Mouse (Mus musculus): ENCODE results near the gene Hist1h3e. TPM values are rescaled to one million over a fixed set of nuclear protein-coding genes. Genes with fewer than 3 reads are reported as not detected.
"Not testable (repeated sequence)": the region's sequence is repeated elsewhere in the genome, so short reads cannot be mapped to it uniquely, and the experiment has no call there.

Gene Hist1h3e
- total RNA-seq (2021) = 10 to 100 TPM; 77.0 to 85.3 TPM
- long read RNA-seq = 0 reads

- DNase-seq (ENCODE audit: low spot score in 2 of 2) = peak; percentile 94 to 95
Measured at GRCm38 (mm10) chr13:23561883-23562659, at the start of gene Hist1h3e. Hist1h3e (minus strand) TSS chr13:23562369.

DNA sequence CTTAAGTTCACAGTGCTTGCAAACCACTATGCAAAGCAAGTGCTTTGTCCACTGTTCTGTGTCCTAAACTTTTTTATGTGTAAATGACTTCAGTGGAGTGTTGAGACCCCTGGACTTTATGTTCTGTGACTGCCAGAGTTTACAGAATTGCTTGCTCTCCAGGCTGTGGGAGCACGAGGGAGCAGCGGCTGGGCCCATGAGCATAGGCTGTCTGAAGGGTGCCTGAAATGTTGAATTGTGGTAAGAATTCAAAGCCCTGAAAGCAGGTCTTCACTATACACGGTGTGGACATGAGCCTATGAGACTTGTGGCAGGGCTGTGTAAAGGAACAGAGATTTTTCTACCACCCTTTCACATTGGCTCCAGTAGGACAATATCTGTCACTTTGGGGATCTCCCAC, 49.5 kb upstream of the Hist1h3e start:
- no peak for DNase-seq (ENCODE audit: low spot score in 2 of 2)

GRCm38 (mm10) chr13:23610393-23610792, 48.2 kb upstream of the Hist1h3e start:
- DNase-seq (ENCODE audit: low spot score in 2 of 2) = no peak

- no peak for DNase-seq (ENCODE audit: low spot score in 2 of 2)
Measured at GRCm38 (mm10) chr13:23609844-23610243, 47.7 kb upstream of the Hist1h3e start.

- DNase-seq (ENCODE audit: low spot score in 2 of 2) = no peak
Measured at GRCm38 (mm10) chr13:23609209-23609608, 47.0 kb upstream of the Hist1h3e start.

GRCm38 (mm10) chr13:23605052-23605451, 42.9 kb upstream of the Hist1h3e start:
- no peak for DNase-seq (ENCODE audit: low spot score in 2 of 2)

DNA sequence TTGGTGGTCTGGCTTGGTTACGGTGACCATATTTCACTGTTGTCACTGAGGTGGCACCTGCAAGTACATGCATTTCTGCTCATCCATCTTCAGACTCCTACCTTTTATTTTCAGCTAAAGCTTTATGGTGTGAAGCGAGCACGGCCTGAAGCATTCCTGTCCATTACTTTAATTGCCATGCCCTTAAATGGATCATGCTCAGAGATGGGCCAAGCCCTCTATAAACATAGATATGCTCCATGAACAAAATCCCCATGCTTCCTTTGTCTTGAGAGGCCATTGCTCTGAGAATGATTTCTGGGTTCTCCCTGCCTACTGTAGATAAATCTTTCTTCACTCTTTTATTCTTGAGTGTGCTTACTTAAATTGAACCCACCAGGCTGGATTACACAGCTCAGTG, 42.3 kb upstream of the Hist1h3e start:
- DNase-seq (ENCODE audit: low spot score in 2 of 2) = no peak

- DNase-seq (ENCODE audit: low spot score in 2 of 2) = no peak
Measured at GRCm38 (mm10) chr13:23603182-23603699, 41.1 kb upstream of the Hist1h3e start.

DNA sequence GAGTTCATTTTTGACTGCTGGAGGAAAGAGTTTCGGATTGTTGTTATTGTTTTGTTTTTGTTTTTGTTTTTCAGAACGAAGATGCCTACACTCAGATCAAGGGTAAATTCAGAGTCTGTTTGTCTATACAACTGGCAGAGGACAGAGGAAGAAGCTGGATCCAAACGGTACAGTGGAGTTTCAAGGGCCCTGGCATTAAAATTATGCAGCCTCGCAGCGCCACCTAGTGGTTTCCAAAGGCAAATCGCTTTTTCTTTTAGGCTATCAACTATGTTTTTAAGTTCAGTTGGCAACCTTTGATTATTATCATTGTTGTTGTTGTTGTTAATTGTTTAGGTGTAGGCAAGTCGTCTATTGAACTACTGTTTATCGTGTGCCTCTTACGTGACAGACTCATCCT, 35.8 kb upstream of the Hist1h3e start:
- DNase-seq (ENCODE audit: low spot score in 2 of 2) = peak; percentile 82 to 86

- DNase-seq (ENCODE audit: low spot score in 2 of 2) = no peak
Measured at GRCm38 (mm10) chr13:23595622-23596372, 33.6 kb upstream of the Hist1h3e start.

- no peak for DNase-seq (ENCODE audit: low spot score in 2 of 2)
Measured at GRCm38 (mm10) chr13:23595185-23595584, 33.0 kb upstream of the Hist1h3e start.

DNA sequence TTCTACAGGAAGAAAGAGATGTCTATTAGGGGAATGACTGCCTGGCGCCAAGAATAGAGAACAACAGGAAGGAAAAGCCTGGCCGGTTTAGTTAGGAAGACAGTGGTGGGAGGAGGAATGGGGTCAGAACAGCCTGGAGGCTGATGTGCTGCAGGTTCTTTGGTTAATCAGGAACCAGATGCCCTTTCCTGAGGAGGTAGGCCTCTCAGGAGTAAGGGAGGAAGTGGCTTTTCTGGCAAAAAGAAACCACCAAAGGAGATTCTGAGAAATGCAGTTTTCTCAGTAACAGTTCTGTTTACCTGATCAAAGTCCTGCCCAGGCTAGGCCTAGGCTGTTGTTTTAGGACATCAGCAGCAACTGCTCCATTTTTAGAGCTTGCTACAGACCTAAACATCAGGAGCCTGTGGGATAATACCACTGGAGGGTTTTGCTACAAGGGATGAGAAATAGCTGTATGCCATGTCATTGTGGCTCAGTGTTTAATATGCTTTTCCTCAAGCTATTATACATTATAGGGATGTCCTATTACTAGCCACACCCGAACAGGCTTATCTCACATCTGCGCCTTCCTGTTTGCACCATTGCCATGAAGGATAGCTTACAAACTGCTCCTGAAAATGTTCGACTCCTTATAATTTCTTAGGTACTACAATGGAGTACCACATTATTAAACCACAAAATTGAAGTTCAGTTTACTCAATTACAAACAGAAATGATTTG, 31.0 kb upstream of the Hist1h3e start:
- no peak for DNase-seq (ENCODE audit: low spot score in 2 of 2)

- DNase-seq (ENCODE audit: low spot score in 2 of 2) = no peak
Measured at GRCm38 (mm10) chr13:23592614-23593013, 30.4 kb upstream of the Hist1h3e start.

- DNase-seq (ENCODE audit: low spot score in 2 of 2) = not testable (repeated sequence)
Measured at GRCm38 (mm10) chr13:23591886-23592285, 29.7 kb upstream of the Hist1h3e start.

DNA sequence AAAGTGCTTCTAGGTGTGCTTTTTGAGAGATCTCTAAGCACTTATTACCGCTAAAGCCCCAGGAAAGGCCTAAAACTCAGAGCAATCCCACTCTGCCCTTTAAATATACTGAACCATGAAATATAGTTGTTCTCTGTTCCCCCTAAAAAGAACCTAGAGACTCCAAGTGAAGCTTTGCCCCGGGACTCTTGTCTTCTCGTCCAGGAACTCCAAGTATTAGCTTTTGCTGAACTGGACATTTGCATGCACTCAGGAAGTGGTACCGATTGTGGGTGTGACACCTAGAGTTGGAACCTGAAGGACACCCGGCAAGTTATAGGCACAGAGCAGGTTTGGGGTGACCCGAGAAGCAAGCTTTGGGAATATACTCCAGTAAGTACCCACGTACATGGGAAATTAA, 29.0 kb upstream of the Hist1h3e start:
- no peak for DNase-seq (ENCODE audit: low spot score in 2 of 2)

DNA sequence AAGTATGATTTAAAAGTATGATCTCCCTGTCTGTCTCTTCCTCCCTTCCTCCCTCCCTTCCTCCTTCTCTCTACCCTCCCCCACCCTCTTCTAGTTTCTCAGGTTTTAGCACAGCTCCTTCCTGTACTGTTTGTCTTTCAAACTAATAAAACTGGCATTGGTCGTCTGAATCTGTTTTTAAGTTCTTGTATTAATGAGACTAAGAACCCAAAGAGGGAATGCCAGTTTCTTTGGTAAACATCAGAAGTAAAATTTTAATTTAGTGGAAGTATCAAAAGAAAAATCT, 24.7 kb upstream of the Hist1h3e start:
- DNase-seq (ENCODE audit: low spot score in 2 of 2) = no peak

DNA sequence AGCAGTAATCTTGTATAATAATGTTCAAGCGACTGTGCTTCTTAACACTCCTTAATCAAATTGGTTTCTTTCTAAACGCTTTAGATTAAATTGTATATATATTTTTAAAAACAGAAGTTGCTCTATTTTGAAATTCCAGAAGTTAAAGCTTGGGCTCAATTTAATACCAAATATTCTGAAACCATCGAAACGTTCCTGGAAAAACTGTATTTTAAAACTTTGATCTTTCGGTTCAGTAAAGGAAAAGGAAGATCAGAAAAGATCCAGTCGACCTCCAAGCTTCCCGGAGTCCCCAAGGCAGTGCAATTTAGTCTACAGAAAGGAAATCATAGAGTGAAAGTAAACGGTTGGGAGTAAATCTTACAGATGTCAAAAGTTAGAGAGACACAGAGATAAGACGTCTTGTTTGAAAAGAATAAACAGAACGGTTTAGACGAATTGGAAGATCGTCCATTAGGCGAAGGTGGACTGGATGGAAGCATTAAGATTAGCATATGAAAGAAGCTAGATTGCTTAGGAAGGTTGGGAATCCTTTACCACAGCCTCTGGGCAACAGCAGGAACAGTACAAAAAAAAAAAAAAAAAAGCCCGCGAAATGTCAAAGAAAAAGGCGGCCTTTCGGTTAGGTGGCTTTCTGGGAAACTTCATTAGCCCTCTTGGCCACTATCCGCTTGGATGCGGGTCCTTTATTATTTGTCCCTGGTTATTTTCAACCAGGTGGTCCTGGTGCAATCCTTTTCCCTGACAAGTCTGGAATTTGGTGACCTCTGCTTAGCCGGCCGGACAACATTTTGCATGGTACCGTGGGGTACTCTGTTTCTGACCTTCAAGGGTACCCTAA, 24.1 kb upstream of the Hist1h3e start:
- DNase-seq (ENCODE audit: low spot score in 2 of 2) = no peak

- peak; percentile 56 to 70 for DNase-seq (ENCODE audit: low spot score in 2 of 2)
Measured at GRCm38 (mm10) chr13:23585442-23586098, 23.4 kb upstream of the Hist1h3e start.

DNA sequence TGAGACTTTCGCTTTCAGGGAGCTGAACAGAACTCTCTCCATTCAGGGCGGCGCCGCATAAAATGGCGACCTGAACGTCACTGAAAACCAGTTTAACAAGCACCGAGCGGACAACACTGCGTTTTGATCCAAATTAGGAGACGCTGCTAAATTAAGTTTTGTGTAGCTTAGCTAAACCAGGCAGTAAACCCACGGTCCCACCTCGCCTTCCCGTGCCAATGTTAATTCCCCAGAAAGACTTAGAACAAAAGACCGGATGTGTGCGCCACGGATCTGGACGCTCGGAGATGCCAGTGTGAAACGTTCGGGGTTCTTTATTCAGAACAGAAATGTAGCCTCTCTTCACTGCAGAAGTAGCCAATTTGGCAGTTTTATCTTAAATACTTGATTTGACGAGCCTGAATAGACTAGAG, 22.9 kb upstream of the Hist1h3e start:
- peak; percentile 67 to 70 for DNase-seq (ENCODE audit: low spot score in 2 of 2)

DNA sequence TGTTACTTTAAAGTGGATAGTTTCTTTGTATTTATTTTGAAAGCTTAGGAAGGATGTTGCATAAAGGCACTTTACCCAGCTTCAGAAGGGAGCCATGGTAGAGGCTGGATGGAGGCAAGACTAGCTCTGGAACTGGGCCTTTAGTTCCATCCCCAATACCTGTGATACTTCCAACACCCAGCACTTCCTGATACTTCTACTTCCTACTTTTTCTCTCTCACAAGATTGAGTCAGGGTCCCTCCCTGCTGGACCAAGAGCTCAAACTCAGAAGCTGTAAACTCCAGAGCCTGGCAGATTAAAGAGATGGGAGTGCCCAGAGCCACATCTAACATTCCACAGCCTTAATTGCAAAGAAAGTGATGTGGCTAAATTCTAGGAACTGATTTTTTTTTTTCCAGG, 22.2 kb upstream of the Hist1h3e start:
- DNase-seq (ENCODE audit: low spot score in 2 of 2) = no peak

Data from layer of hippocampus, postnatal 10 days (tissue).